Mouse (Mus musculus): ENCODE data around the gene Nup205. TPM values are rescaled to one million over a fixed set of nuclear protein-coding genes. Genes with fewer than 3 reads are reported as not detected.

Nup205 gene
- total RNA-seq, 2 experiments from 2014 or later, result 13.3 to 14.5 TPM

GRCm38 (mm10) chr6:35271868-35272765 is 94.9 kb downstream of the Nup205 start:
- intact Hi-C loops (cut with DNase I), result no loop called here

GRCm38 (mm10) chr6:35273391-35274082 is 96.3 kb downstream of the Nup205 start:
- intact Hi-C loops (cut with DNase I), result no loop called here
- DNase-seq, result no peak

More at GRCm38 (mm10) chr6:35271868-35272765, 94.9 kb downstream of the Nup205 start:
- DNase-seq, result no peak

GRCm38 (mm10) chr6:35277903-35278587 is 100.8 kb downstream of the Nup205 start:
- DNase-seq, result no peak
- intact Hi-C loops (cut with DNase I), result no loop called here

GRCm38 (mm10) chr6:35279306-35279705 is 102.1 kb downstream of the Nup205 start:
- DNase-seq, result no peak
- intact Hi-C loops (cut with DNase I), result no loop called here

- peak; percentile 31 to 63 for DNase-seq
- intact Hi-C loops (cut with DNase I), result loop anchor here (2.0 kb wide), 1 partner anchor 31 kb away; no protein-coding TSS in a partner anchor
These were observed 111.0 kb downstream of the Nup205 start for GRCm38 (mm10) chr6:35288114-35288761.

- no peak for DNase-seq
- intact Hi-C loops (cut with DNase I), result loop anchor here (2.0 kb wide), 1 partner anchor 32 kb away; no protein-coding TSS in a partner anchor
These were observed 111.7 kb downstream of the Nup205 start for GRCm38 (mm10) chr6:35288920-35289319.

- intact Hi-C loops (cut with DNase I), result loop anchor here (2.0 kb wide), 1 partner anchor 33 kb away; no protein-coding TSS in a partner anchor
- DNase-seq, result no peak
These were observed 112.5 kb downstream of the Nup205 start for GRCm38 (mm10) chr6:35289676-35290075.

GRCm38 (mm10) chr6:35294964-35295363 is 117.7 kb downstream of the Nup205 start:
- intact Hi-C loops (cut with DNase I), result no loop called here

GRCm38 (mm10) chr6:35297001-35297400 is 119.8 kb downstream of the Nup205 start:
- intact Hi-C loops (cut with DNase I), result loop anchor here (2.0 kb wide), 1 partner anchor 44 kb away; no protein-coding TSS in a partner anchor

More at GRCm38 (mm10) chr6:35294964-35295363, 117.7 kb downstream of the Nup205 start:
- DNase-seq, result no peak

More at GRCm38 (mm10) chr6:35297001-35297400, 119.8 kb downstream of the Nup205 start:
- peak; percentile 62 to 77 for DNase-seq

Other genes starting within 250 kb of the Nup205 start
- gene Slc23a4, start 189.0 kb upstream of the Nup205 start, total RNA-seq (2021), result 1 to 10 TPM in 1 of 2 experiments, under 1 TPM in 1; 0.27 to 1.2 TPM
- 10 to 100 TPM; 21.2 to 21.4 TPM for gene Cnot4, start 43.7 kb upstream of the Nup205 start, total RNA-seq (2021)
- gene Slc13a4, start 130.7 kb downstream of the Nup205 start, total RNA-seq (2021), result under 1 TPM; 0.11 to 0.17 TPM
- gene Fam180a, start 148.7 kb downstream of the Nup205 start, total RNA-seq (2021), result under 1 TPM; 0.65 to 0.92 TPM